Mouse (Mus musculus) erythroblast, embryonic 14.5 days (primary cell): ENCODE data around the gene Gba. TPM values are rescaled to one million over a fixed set of nuclear protein-coding genes. Genes with fewer than 3 reads are reported as not detected.
"Not testable (repeated sequence)": the region's sequence is repeated elsewhere in the genome, so short reads cannot be mapped to it uniquely, and the experiment has no call there.

Experiments
- H3K27me3 ChIP-seq: 2 replicates; pipeline ENCODE4 v1.6.1; 2012; ENCODE audit warnings: inconsistent platforms; ENCODE audit not compliant: control insufficient read depth
- H3K36me3 ChIP-seq: 2 replicates; pipeline ENCODE4 v1.6.1; 2012; ENCODE audit warnings: mild to moderate bottlenecking, inconsistent platforms; ENCODE audit not compliant: control insufficient read depth
- H3K4me1 ChIP-seq: 2 replicates; pipeline ENCODE4 v1.6.1; 2012; ENCODE audit warnings: inconsistent platforms; ENCODE audit not compliant: control insufficient read depth
- H3K4me3 ChIP-seq: replicated peaks from 2 replicates; pipeline ENCODE3; 2012; ENCODE audit warnings: moderate library complexity, mild to moderate bottlenecking, inconsistent platforms
- H3K9me3 ChIP-seq: 2 replicates; pipeline ENCODE4 v1.6.1; 2012; ENCODE audit warnings: low read length, inconsistent platforms, mixed read lengths; ENCODE audit not compliant: control insufficient read depth
- GATA1 ChIP-seq: IDR thresholded peaks from 2 replicates; pipeline ENCODE4 v1.6.1; 2012; ENCODE audit warnings: low read length, inconsistent platforms, mixed read lengths
- TAL1 ChIP-seq: IDR thresholded peaks from 3 replicates; pipeline ENCODE4 v1.6.1; 2012; ENCODE audit warnings: low read length, inconsistent platforms, mixed read lengths
- polyA plus RNA-seq: library from polyadenylated mRNA; stranded (reverse); fragments of >175 nt; gene quantifications from 2 replicates; pipeline ENCODE4 v1.2.3, GENCODE M21; 2012

Gba gene
- polyA plus RNA-seq, 1 experiment: 0.57 TPM

GRCm38 (mm10) chr3:89209731-89210130, 7.0 kb downstream of the Gba start:
- peaks cover 29% of the 10 kb centered on the region for H3K4me1 ChIP-seq
- H3K36me3 ChIP-seq: peaks cover 70% of the 10 kb centered on the region
- H3K9me3 ChIP-seq: no peaks in the 10 kb centered on the region
- H3K27me3 ChIP-seq: peaks cover 6% of the 10 kb centered on the region
- TF ChIP-seq TAL1 (no peak), GATA1 (no peak)
- H3K4me3 ChIP-seq: no peak overlapping the region

DNA sequence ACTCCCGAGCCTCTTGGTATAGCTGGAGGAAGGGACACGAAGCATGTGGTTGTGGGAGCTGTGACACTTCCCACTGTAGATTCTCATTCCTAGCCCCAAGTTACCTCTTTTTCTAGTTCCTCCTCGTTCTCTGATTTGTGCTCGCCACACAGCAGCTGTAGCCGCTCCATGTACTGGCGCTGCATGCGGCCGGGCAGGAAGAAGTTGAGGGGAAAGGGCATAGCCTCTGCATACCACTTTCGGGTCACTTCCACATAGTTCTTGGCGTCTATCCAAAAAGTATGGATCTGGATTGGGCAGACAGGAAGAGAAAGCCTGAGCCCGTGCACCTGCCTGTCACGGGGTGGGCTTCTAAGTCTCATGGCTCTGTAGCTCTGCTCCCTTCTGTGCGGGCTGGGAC, 7.4 kb downstream of the Gba start:
- peaks cover 10% of the 10 kb centered on the region for H3K27me3 ChIP-seq
- TF ChIP-seq TAL1: no peak
- TF ChIP-seq GATA1: no peak
- H3K9me3 ChIP-seq: no peaks in the 10 kb centered on the region
- peaks cover 33% of the 10 kb centered on the region for H3K4me1 ChIP-seq
- H3K4me3 ChIP-seq: no peak overlapping the region
- peaks cover 66% of the 10 kb centered on the region for H3K36me3 ChIP-seq

DNA sequence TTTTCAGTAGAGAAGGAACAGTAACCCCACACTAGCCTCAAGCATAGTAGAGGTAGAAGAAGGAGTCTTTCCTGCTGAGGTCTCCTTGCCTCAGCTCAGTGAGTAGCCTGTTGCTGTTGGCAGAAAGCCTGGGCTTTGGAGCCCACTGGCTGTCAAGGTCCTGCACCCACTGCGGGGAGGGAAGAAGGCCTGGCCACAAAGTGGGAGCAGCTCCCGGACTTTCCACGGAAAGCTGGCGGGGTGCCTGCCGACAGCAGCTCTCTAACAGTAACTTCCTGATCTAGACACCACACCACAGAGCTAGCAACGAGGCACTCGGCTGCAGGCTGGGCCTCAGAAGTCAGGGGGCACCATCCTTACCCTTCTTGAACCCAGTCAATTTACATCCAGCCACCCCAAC, 8.0 kb downstream of the Gba start:
- H3K4me1 ChIP-seq: peaks cover 39% of the 10 kb centered on the region

DNA sequence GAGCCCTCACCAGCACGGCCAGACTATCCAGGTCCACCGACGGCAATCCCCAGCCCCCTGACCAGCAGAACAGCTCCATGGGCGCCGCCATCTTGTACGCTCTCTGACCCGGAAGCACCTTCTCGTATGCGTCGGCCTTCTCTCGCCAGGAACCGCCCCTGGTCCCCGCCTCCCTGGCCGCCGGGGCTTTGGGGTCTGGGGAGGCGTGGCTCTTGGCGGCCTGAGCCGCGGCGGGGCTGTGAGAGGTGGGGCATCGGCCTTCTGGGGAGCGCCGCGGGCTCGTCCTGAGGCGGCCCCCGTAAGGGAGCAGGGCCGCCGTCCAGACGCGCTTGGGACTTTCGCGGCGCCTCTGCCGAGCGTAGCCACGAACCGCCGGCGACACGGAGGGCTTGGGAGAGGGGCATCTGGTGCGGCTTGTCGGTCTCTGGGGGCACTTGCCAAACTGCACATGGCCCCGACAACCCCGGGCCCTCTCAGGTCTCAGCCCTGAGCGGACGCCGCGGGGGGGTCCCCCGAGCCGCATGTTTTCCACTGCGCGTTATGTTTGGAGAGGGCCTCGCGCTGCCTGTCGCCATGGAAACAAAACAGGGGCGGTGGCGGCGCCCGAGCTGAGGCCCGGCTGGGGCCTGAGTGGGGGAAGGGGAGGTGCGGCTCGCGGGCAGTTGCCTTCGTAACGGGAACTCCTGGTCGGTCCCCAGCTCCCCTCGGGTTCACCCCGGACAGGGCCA, 11.2 kb downstream of the Gba start:
- Histone ChIP-seq H3K4me3 (peak overlapping the region; percentile 70), H3K9me3 (no peaks in the 10 kb centered on the region), H3K4me1 (peaks cover 43% of the 10 kb centered on the region), H3K27me3 (peaks cover 26% of the 10 kb centered on the region), H3K36me3 (peaks cover 29% of the 10 kb centered on the region)
- TF ChIP-seq TAL1: no peak
- no peak for TF ChIP-seq GATA1

More for the DNA sequence above, 8.0 kb downstream of the Gba start:
- H3K27me3 ChIP-seq: peaks cover 16% of the 10 kb centered on the region
- TF ChIP-seq TAL1: no peak
- H3K9me3 ChIP-seq: no peaks in the 10 kb centered on the region
- peaks cover 60% of the 10 kb centered on the region for H3K36me3 ChIP-seq
- no peak overlapping the region for H3K4me3 ChIP-seq

DNA sequence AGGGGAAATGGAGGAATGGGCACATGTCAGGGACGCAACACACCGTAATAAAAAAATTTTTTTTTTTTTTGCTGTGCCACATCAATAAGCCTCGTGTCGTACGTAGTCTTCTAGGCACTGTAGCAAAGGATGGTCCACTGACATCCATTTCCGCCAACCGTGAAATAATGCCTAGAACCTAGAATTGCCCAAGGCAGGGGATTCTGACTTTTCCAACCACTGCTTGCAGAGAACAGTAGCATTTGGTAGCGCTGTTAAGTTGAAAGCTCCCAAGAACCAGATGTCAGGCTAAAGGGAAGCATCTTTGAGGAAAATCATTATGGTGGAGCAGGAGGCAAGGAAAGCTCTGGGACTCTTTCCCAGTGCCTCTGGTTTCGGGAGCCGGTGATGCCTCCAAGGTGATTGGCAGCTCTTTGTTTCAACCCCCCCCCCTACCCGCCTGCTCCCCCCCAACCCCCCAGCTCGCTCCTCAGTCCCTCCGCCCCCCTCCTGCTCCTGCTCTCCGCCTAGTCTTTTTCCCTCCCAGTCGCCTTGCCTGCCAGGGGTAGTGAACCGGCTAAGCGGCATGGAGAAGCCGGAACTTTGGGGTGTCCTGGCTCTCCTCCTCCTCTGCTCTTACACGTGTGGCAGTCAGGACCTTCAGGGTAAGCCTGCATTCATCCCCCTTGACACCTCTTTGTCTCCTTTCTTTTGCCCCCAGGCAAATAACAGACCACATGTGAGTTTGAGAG, 12.1 kb downstream of the Gba start, which contains the start of gene Thbs3:
Gene Thbs3 (plus strand): TSS at position 500 of the 731 bp plus-strand sequence.
- peaks cover 20% of the 10 kb centered on the region for H3K36me3 ChIP-seq
- H3K27me3 ChIP-seq: peaks cover 33% of the 10 kb centered on the region
- H3K9me3 ChIP-seq: no peaks in the 10 kb centered on the region
- H3K4me1 ChIP-seq: peaks cover 43% of the 10 kb centered on the region
- H3K4me3 ChIP-seq: peak within 1 kb of the TSS; percentile 70
- no peak for TF ChIP-seq GATA1
- TF ChIP-seq TAL1: no peak

DNA sequence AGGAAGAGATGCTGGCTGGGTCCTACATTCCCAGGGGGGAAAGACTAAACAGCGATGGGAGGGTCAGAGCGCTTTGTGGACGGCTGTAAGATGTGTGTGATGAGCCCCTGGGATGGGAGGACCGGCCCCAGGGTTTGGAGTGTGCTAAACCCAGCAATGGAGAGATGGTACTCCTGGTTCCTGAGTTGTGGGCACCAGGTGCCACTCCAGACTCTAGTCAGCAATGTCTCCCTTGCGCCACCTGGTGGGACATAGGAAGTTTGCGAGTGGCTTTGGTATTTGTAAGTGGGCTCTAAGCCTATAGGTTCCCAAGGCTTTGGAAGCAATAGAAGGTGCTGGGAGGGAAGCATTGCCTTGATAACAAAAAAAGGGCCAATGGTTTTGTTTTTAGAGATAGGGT, 13.1 kb downstream of the Gba start:
- no peaks in the 10 kb centered on the region for H3K9me3 ChIP-seq
- TF ChIP-seq GATA1 (no peak), TAL1 (no peak)
- H3K27me3 ChIP-seq: peaks cover 34% of the 10 kb centered on the region
- H3K4me3 ChIP-seq: no peak overlapping the region
- H3K36me3 ChIP-seq: peaks cover 10% of the 10 kb centered on the region
- peaks cover 43% of the 10 kb centered on the region for H3K4me1 ChIP-seq

GRCm38 (mm10) chr3:89216407-89216806, 13.7 kb downstream of the Gba start:
- peaks cover 34% of the 10 kb centered on the region for H3K27me3 ChIP-seq
- H3K36me3 ChIP-seq, H3K4me3 ChIP-seq, H3K9me3 ChIP-seq: not testable (repeated sequence)
- peaks cover 43% of the 10 kb centered on the region for H3K4me1 ChIP-seq

DNA sequence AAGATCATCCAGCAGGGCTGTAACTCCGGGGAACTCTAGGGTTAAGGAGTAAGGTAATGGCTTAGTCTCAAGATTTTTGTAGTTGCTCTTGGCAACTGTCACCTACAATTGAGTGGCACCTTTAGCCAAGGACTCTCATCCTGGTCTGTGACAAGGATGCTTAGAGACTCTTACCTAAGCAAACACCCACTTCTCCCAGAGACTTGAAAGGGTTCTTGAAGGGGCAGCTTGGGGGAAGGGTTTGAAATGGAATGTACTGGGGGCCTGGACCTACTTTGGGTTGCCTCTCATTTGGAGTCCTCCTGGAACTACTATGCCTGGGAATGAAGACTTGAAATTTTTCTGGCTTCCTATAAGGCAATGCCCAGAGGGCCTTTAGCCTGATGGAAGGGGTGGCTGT, 15.5 kb downstream of the Gba start:
- H3K4me3 ChIP-seq: no peak overlapping the region
- peaks cover 26% of the 10 kb centered on the region for H3K4me1 ChIP-seq
- H3K9me3 ChIP-seq: no peaks in the 10 kb centered on the region
- no peaks in the 10 kb centered on the region for H3K36me3 ChIP-seq
- TF ChIP-seq TAL1 (no peak), GATA1 (no peak)
- H3K27me3 ChIP-seq: peaks cover 40% of the 10 kb centered on the region

- TF ChIP-seq TAL1 (no peak), GATA1 (no peak)
- Histone ChIP-seq H3K9me3 (no peaks in the 10 kb centered on the region), H3K4me1 (peaks cover 16% of the 10 kb centered on the region), H3K36me3 (no peaks in the 10 kb centered on the region), H3K27me3 (peaks cover 46% of the 10 kb centered on the region), H3K4me3 (no peak overlapping the region)
These were observed 16.8 kb downstream of the Gba start for GRCm38 (mm10) chr3:89219546-89219945.
